Mouse (Mus musculus) heart, embryonic 13.5 days (tissue): ENCODE measurements around the gene Anxa4. TPM values are rescaled to one million over a fixed set of nuclear protein-coding genes. Genes with fewer than 3 reads are reported as not detected.

Experiments
- ATAC-seq: fragments of 200-750 bp; cut with Nextera tagmentation; 2 replicates; pipeline ENCODE4 v1.8.0; 2017; ENCODE audit warnings: moderate TSS enrichment; ENCODE audit not compliant: insufficient number of reproducible peaks, low FRiP score, low TSS enrichment; ENCODE audit errors: extremely low read depth
- H3K27ac ChIP-seq: fragments of 300-500 bp; sonication (generic); replicated peaks from 2 replicates; pipeline ENCODE4 v1.5.1; 2015; ENCODE audit warnings: moderate library complexity, mild to moderate bottlenecking, inconsistent platforms
- H3K27me3 ChIP-seq: fragments of 300-500 bp; sonication (generic); replicated peaks from 2 replicates; pipeline ENCODE4 v1.6.1; 2015; ENCODE audit warnings: mild to moderate bottlenecking, inconsistent platforms
- H3K36me3 ChIP-seq: fragments of 300-500 bp; sonication (generic); 2 replicates; pipeline ENCODE4 v1.6.1; 2015; ENCODE audit warnings: mild to moderate bottlenecking, inconsistent platforms
- H3K4me1 ChIP-seq: fragments of 300-500 bp; sonication (generic); 2 replicates; pipeline ENCODE4 v1.6.1; 2015; ENCODE audit warnings: inconsistent platforms
- H3K4me2 ChIP-seq: fragments of 300-500 bp; sonication (generic); 2 replicates; pipeline ENCODE4 v1.6.1; 2015; ENCODE audit warnings: inconsistent platforms, mild to moderate bottlenecking, moderate library complexity
- H3K4me3 ChIP-seq: fragments of 300-500 bp; sonication (generic); 2 replicates; pipeline ENCODE4 v1.5.1; 2015; ENCODE audit warnings: moderate library complexity, mild to moderate bottlenecking, inconsistent platforms
- H3K9ac ChIP-seq: fragments of 300-500 bp; sonication (generic); 2 replicates; pipeline ENCODE4 v1.6.1; 2015; ENCODE audit warnings: inconsistent platforms, mild to moderate bottlenecking, moderate library complexity
- H3K9me3 ChIP-seq: fragments of 300-500 bp; sonication (generic); 2 replicates; pipeline ENCODE4 v1.6.1; 2016; ENCODE audit warnings: inconsistent platforms
- WGBS: fragments of 180-500 bp; shearing (Covaris S2); methylation state at CpG from one replicate; pipeline ENCODE4 v1.1.7; 2015; ENCODE audit warnings: mixed read lengths; 5-methylcytosine and 5-hydroxymethylcytosine counted together
- polyA plus RNA-seq: library from polyadenylated mRNA; unstranded; fragments of >200 nt; fragmentation: Nextera tagmentation; extraction: Ambion mirVana; gene quantifications from 2 replicates; pipeline ENCODE4 v1.2.1, GENCODE M21; 2015

Anxa4 gene
- polyA plus RNA-seq, 1 experiment from 2014 or later = 20.1 TPM

GRCm38 (mm10) chr6:86749817-86750216, 43.6 kb downstream of the Anxa4 start:
- ATAC-seq = no peak

GRCm38 (mm10) chr6:86747171-86747570, 46.2 kb downstream of the Anxa4 start:
- Histone ChIP-seq H3K4me1 (no peaks in the 10 kb centered on the region), H3K4me3 (no peak overlapping the region), H3K9ac (no peak overlapping the region), H3K27me3 (no peaks in the 10 kb centered on the region), H3K4me2 (no peak overlapping the region), H3K9me3 (no peaks in the 10 kb centered on the region), H3K36me3 (peaks cover 7% of the 10 kb centered on the region), H3K27ac (no peak overlapping the region)
- no peak for ATAC-seq

More at GRCm38 (mm10) chr6:86749817-86750216, 43.6 kb downstream of the Anxa4 start:
- H3K4me3 ChIP-seq = no peak overlapping the region
- 49% methylated on average over 4 of the region's 4 CpGs for WGBS
- no peaks in the 10 kb centered on the region for H3K27me3 ChIP-seq
- peaks cover 19% of the 10 kb centered on the region for H3K36me3 ChIP-seq
- no peaks in the 10 kb centered on the region for H3K9me3 ChIP-seq
- no peak overlapping the region for H3K27ac ChIP-seq
- H3K4me1 ChIP-seq = no peaks in the 10 kb centered on the region
- H3K9ac ChIP-seq = no peak overlapping the region
- H3K4me2 ChIP-seq = no peak overlapping the region

GRCm38 (mm10) chr6:86740652-86741051, 52.7 kb downstream of the Anxa4 start:
- Histone ChIP-seq H3K4me3 (no peak overlapping the region), H3K27ac (no peak overlapping the region), H3K4me1 (peaks cover 4% of the 10 kb centered on the region; the same call in 1 of the 2 replicates), H3K4me2 (no peak overlapping the region), H3K9me3 (no peaks in the 10 kb centered on the region), H3K27me3 (no peaks in the 10 kb centered on the region), H3K9ac (no peak overlapping the region), H3K36me3 (peaks cover 12% of the 10 kb centered on the region)
- WGBS = 22% methylated on average over 3 of the region's 3 CpGs
- no peak for ATAC-seq

GRCm38 (mm10) chr6:86736830-86737229, 56.6 kb downstream of the Anxa4 start:
- no peak overlapping the region for H3K27ac ChIP-seq
- H3K9me3 ChIP-seq = no peaks in the 10 kb centered on the region
- H3K27me3 ChIP-seq = no peaks in the 10 kb centered on the region
- H3K9ac ChIP-seq = no peak overlapping the region
- H3K36me3 ChIP-seq = peaks cover 9% of the 10 kb centered on the region
- ATAC-seq = no peak
- WGBS = 25% methylated on average over 6 of the region's 6 CpGs
- H3K4me1 ChIP-seq = peaks cover 19% of the 10 kb centered on the region
- no peak overlapping the region for H3K4me3 ChIP-seq
- no peak overlapping the region for H3K4me2 ChIP-seq

GRCm38 (mm10) chr6:86736313-86736712, 57.1 kb downstream of the Anxa4 start:
- H3K27me3 ChIP-seq = no peaks in the 10 kb centered on the region
- H3K27ac ChIP-seq = no peak overlapping the region
- H3K9me3 ChIP-seq = no peaks in the 10 kb centered on the region
- H3K36me3 ChIP-seq = peaks cover 5% of the 10 kb centered on the region
- H3K4me2 ChIP-seq = no peak overlapping the region
- WGBS = 80% methylated on average over 4 of the region's 4 CpGs
- H3K9ac ChIP-seq = no peak overlapping the region
- H3K4me1 ChIP-seq = peaks cover 22% of the 10 kb centered on the region
- ATAC-seq = no peak
- no peak overlapping the region for H3K4me3 ChIP-seq

- under 1% methylated on average over 59 of the region's 59 CpGs for WGBS
- peak within 1 kb of the TSS; percentile 97 for H3K4me3 ChIP-seq
- ATAC-seq = peak; percentile 94
- H3K4me1 ChIP-seq = peaks cover 29% of the 10 kb centered on the region
- no peaks in the 10 kb centered on the region for H3K9me3 ChIP-seq
- peak within 1 kb of the TSS; percentile 99 for H3K4me2 ChIP-seq
- H3K9ac ChIP-seq = peak within 1 kb of the TSS; percentile 95
- no peaks in the 10 kb centered on the region for H3K36me3 ChIP-seq
- peak within 1 kb of the TSS; percentile 88 for H3K27ac ChIP-seq
- H3K27me3 ChIP-seq = no peaks in the 10 kb centered on the region
Observed at GRCm38 (mm10) chr6:86733183-86733876, 60.1 kb downstream of the Anxa4 start, which contains the start of gene Gmcl1. Gene Gmcl1 (minus strand): TSS chr6:86733383.

- peak; percentile 29 for ATAC-seq
- Histone ChIP-seq H3K9ac (peak overlapping the region; percentile 95), H3K4me2 (peak overlapping the region; percentile 99), H3K36me3 (peaks cover 1% of the 10 kb centered on the region), H3K27ac (peak overlapping the region; percentile 88), H3K4me1 (peaks cover 29% of the 10 kb centered on the region), H3K4me3 (peak overlapping the region; percentile 97), H3K9me3 (no peaks in the 10 kb centered on the region), H3K27me3 (no peaks in the 10 kb centered on the region)
- under 1% methylated on average over 62 of the region's 62 CpGs for WGBS
Observed at GRCm38 (mm10) chr6:86732276-86733173, 60.9 kb downstream of the Anxa4 start.

- ATAC-seq = no peak
- H3K9me3 ChIP-seq = no peaks in the 10 kb centered on the region
- peaks cover 17% of the 10 kb centered on the region for H3K4me1 ChIP-seq
- H3K9ac ChIP-seq = no peak overlapping the region
- no peak overlapping the region for H3K4me2 ChIP-seq
- H3K27me3 ChIP-seq = no peaks in the 10 kb centered on the region
- 92% methylated on average over 5 of the region's 5 CpGs for WGBS
- H3K27ac ChIP-seq = no peak overlapping the region
- peaks cover 13% of the 10 kb centered on the region for H3K36me3 ChIP-seq
- no peak overlapping the region for H3K4me3 ChIP-seq
Observed at GRCm38 (mm10) chr6:86728711-86729110, 64.7 kb downstream of the Anxa4 start.

GRCm38 (mm10) chr6:86721977-86722376, 71.4 kb downstream of the Anxa4 start:
- WGBS = 85% methylated on average over 3 of the region's 3 CpGs
- no peak overlapping the region for H3K4me3 ChIP-seq
- H3K9me3 ChIP-seq = no peaks in the 10 kb centered on the region
- ATAC-seq = no peak
- H3K27ac ChIP-seq = no peak overlapping the region
- no peak overlapping the region for H3K4me2 ChIP-seq
- peaks cover 48% of the 10 kb centered on the region for H3K36me3 ChIP-seq
- no peaks in the 10 kb centered on the region for H3K4me1 ChIP-seq
- no peak overlapping the region for H3K9ac ChIP-seq
- H3K27me3 ChIP-seq = no peaks in the 10 kb centered on the region

- H3K9me3 ChIP-seq = no peaks in the 10 kb centered on the region
- no peak overlapping the region for H3K27ac ChIP-seq
- H3K36me3 ChIP-seq = peaks cover 86% of the 10 kb centered on the region
- WGBS = 83% methylated on average over 4 of the region's 4 CpGs
- H3K4me3 ChIP-seq = no peak overlapping the region
- no peaks in the 10 kb centered on the region for H3K27me3 ChIP-seq
- ATAC-seq = no peak
- no peak overlapping the region for H3K4me2 ChIP-seq
- H3K9ac ChIP-seq = no peak overlapping the region
- no peaks in the 10 kb centered on the region for H3K4me1 ChIP-seq
Observed at GRCm38 (mm10) chr6:86708072-86708774, 85.2 kb downstream of the Anxa4 start.

- Histone ChIP-seq H3K4me1 (no peaks in the 10 kb centered on the region), H3K27ac (no peak overlapping the region), H3K9ac (no peak overlapping the region), H3K4me2 (no peak overlapping the region), H3K36me3 (peaks cover 96% of the 10 kb centered on the region), H3K4me3 (no peak overlapping the region), H3K27me3 (no peaks in the 10 kb centered on the region), H3K9me3 (no peaks in the 10 kb centered on the region)
- 84% methylated on average over 9 of the region's 9 CpGs for WGBS
- ATAC-seq = no peak
Observed at GRCm38 (mm10) chr6:86702577-86702976, 90.8 kb downstream of the Anxa4 start.
